Mouse (Mus musculus) brain, embryonic 14.5 days (tissue): Measurements from ENCODE around the gene Gng7.

Experiments
- CTCF ChIP-seq: fragments of 200-500 bp; IDR thresholded peaks from 2 replicates; pipeline ENCODE4 v1.5.1; 2012; ENCODE audit warnings: inconsistent platforms, mild to moderate bottlenecking, moderate library complexity, borderline replicate concordance; ENCODE audit not compliant: insufficient read depth, insufficient read length; ENCODE audit errors: extremely low read depth
- POLR2A ChIP-seq: fragments of 200-500 bp; IDR thresholded peaks from 2 replicates; pipeline ENCODE4 v1.6.1; 2012; ENCODE audit warnings: mild to moderate bottlenecking, inconsistent platforms, borderline replicate concordance; ENCODE audit not compliant: poor library complexity, insufficient read depth, insufficient read length, severe bottlenecking; ENCODE audit errors: extremely low read depth

DNA sequence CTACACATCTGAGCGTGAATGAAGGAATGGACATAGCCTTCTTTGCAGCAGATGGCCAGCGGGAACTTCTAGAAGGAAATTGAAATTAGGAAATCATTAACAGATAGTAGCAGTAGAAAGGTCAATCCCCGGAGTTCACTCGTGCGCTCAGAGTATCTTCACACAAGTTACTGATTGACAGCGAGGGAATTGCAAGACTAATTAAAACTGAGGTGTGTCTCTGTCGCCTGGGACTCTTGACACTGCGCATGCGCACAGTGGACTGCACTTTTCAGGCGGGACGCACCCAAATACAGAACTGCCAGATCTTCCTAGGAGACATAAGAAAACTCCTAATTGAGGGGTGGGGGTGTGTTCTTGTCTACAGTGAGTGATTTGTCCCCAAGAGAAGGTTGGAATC, 39.3 kb downstream of the Gng7 start:
- TF ChIP-seq CTCF (no peak), POLR2A (no peak)
